Mouse (Mus musculus) left cerebral cortex, adult 9 months (tissue): ENCODE measurements at regions not wholly inside any gene's neighbourhood (a gene's known extent, or its start where the extent isn't known, plus 50 kb on each side); places are given as distances from the start of the nearest gene placed in this dataset.

Source experiments
- DNase-seq, 2 experiments: peaks; one replicate each; pipeline ENCODE4 v3.0.0; 2022; ENCODE audit warnings: low spot score in 2 of 2

DNA sequence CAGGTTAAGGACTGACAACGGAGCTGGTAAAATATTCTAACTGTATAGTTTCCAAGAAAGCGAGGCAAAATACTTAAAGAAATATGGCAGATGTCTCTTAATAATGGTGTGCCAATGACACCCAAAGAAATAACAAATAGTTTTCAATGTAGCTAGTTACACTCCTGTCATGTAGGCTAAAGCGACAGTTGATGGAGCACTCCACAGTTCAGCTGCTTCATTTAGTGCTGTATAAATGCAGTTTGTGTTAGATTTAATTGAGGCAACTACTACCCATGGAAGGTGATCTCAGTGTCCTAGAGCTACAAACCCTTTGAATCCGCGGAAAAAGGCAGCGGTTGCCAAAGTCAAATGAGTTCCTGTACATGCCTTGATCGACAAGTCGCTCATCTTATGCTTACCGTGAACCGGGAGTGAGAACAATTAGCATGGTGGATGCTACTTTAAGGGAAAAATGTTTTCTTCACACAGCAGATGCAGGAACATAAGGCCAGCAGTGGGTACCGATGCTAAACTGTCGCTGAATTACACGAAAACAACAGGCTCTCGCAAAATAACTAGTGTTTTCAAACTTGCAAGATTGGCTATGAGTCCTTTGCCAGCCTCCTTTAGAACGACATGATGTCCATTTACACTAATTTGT, 961.4 kb downstream of the Mat2b start:
- peak in 1 of 2 experiments; percentile 8 for DNase-seq

DNA sequence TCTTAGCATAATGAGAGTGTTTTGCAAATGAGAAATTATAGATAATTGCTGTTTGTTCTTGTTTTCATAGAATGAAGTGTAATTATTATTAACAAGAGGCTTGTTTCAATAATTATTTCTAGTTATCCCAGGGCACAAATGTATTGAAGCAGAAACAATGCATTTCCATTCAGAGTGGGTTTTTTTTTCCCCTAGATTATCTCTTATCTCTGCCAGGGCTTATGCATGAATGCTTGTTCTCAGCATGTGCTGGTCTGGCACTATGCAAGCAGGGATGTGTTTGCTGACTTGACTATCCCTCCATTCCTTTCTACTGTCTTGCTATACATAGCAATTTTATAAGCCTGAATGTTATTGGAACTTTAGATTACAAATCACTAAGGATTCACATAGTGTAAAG, 971.4 kb downstream of the Mat2b start:
- no peak for DNase-seq

DNA sequence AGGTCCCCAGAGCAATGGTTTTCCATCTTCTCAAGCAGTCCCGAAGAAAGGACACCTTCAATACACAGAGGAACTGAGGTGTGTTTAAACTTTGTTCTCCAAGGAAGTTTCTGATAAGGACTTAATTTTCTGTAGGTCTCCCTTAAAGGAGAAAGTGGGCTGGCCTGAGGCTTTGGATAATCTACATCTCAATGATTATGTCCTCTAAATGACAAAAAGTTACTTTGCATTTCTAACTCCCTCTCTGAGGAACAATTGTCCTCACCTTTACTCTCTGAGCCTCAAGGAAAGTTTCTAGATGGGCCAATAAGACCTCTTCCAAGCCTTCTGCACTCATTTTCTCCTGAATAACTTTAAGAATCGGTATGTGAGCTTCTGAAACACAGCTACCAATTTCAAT, 1016.5 kb downstream of the Mat2b start:
- DNase-seq, result no peak

DNA sequence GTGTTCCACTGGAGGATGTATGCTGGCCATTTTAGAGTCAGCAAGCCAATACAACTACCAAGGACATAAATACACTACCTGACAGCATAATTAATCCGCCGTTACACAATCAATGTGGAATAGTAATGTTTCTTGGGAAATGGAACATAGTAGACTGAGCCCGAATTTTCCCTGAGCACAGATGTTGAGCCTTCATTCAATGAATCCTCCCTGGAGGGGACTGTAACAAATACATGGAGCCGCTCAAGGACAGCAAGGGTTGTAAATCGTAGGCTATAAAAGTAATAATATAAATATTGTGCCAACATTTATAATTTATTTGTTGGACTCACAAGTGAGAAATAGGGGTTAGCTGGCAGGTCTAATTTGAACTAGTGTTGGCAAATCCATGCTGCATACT, 1041.4 kb downstream of the Mat2b start:
- no peak for DNase-seq

DNA sequence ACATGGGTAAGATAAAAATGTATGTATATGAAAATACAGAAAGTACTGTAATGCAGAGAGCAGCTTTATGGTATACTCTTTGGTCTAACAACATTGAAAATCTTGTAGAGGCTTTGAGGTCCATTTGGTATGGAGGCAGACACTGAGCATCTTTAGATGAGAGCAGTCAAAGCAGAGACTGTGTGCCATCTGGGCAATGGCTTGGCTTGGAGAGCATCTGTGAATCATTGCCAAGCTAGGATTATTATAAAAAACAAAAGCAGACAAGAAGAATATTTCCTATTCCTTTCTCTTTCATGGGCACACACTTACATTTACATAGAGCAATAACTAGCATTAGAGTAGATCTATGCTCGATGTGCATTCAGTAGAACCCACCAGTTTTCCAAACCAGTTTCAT, 1075.6 kb downstream of the Mat2b start:
- DNase-seq, result no peak

DNA sequence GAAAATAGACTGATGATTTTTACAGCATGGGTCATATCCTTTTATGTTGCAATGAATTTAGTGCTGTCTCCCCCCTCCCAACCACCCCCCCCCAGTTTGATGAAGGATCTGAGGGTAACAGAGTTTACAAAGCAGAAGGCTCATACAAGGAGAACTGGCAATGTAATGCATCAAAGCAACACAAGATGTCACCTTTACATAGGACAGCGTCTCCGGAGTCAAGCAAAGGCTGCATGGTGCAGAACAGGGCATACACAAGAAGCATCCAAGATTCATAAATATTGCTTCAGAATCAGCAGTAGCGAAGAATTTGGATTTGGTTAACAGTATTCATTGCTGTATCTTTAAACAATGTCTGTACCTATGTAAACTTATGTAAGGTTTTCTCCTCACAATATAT, 1079.2 kb downstream of the Mat2b start:
- peak in 1 of 2 experiments; percentile 5 for DNase-seq

DNA sequence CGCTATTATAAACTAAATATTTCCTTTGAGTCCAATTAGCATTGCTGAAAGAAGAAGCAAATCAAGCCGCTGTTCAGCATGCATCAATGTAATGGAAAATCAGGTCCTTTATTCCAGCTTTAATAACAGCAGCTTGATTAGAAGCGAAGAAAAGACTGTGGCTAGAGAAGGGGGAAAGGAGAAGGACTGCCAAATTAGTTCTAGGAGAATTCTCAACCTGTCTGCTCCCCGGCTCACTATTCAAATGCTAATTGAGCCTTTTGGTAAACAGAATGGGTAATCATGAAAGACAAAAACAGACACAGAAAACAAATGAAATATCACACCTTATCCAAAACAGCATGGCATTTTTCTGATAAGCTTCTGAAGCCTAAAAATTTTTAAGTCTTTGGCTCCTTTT, 1098.5 kb downstream of the Mat2b start:
- DNase-seq, result no peak

DNA sequence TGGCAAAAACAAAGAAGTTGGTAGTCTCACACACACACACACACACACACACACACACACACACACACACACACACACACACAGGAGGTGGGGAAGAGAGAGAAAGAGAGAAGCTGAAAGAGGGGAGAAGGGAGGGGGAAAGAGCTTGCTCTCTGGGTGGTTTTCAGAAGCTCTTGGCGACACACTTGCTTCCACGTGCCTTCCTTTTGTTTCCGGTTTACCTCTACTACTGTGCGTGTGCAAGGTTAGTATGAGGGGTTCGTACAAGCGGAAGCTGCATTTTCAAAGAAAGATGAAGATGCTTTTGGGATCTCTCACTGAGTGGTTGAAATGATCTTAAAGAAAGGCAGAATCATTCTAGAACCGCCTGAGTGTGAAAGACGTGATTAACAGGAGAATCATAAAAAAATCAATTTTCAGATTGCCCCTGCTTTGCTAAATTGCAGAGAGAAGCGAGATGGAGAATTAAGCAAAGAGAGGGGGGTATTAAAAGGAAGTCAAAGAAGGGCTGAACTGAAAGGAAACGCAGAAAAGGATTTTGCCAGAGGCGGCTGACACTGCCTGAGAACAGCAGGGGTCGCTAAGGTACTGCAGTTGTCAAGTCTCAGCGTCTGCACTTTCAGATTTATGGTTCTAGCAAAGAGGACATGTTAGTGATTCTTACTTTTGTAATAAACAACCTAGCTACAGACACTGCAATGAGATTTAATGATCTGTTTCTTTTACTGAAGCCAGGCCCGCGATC, 1106.2 kb downstream of the Mat2b start:
- DNase-seq, result peak in 1 of 2 experiments; percentile 82

DNA sequence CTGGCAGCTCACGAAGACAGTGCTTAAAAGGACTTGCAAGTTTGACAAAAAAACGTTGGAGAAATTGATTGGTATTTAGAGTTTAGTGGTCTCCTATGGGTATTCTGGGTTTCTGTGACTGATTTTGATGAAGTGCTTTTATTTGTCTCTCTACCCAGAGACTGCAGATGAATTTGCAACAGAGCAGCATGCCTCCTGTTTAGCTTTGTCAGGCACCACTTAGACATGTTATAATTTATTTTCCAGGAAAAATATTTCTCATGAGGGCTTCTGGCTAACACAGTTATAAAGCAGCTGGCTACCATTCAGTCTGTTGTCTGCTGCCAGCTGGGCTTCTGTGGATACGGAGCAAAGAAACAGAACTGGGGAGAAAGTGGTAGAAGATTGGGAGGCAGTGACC, 1136.7 kb downstream of the Mat2b start:
- no peak for DNase-seq

DNA sequence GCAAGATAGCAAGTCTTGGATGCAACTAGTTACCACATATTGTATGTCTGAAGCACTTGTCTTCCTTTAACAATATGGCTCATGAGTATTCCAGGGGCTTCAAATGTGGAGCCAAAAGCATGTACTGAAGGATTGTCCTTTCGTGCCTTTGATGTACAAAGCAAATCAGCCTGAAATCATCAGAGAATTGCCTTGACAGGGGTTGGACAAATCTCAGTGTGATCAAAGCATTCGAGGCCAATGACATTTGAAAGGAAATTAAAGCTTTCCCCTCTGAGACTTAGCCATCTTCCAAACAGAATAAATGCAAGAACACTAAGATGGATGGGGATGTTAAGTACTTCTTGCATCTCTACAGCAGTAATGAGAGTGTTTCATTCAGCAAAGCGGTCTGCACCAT, 1144.9 kb downstream of the Mat2b start:
- no peak for DNase-seq

DNA sequence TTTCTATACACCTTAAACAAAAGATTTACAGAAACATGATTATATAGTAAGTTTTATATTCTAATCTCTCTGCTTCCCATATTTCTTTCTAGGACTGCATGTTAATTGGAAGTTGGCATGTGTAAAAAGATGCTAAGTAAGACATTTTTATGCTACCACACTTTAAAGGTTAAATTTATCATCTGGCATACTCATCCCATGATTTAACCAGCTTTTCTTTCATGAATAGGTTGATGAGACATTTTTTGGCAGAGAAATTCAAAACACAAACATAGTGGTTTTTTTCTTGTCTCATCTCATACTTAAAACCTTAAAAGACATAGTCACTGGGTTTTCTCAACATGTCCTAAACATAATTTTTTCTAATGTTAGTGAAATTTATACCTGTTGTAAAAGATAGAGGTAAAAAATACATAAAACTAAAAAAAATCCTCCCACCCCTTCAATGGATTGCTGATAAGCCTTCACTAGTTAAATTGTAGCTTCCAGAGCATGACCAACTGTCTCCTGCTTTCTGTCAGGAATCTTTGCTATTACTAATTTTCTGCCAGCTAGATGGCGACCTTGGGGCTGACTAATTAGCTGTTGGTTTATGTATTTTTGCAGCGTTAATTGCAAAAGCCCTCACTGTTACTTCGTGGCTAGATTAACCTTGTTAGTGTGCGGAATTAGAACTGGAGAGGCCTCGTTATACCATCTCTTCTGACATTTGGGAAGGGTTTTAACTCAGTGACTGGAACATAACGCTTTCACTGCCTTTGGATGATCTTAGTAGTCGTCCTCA, 1169.9 kb downstream of the Mat2b start:
- DNase-seq, result no peak

DNA sequence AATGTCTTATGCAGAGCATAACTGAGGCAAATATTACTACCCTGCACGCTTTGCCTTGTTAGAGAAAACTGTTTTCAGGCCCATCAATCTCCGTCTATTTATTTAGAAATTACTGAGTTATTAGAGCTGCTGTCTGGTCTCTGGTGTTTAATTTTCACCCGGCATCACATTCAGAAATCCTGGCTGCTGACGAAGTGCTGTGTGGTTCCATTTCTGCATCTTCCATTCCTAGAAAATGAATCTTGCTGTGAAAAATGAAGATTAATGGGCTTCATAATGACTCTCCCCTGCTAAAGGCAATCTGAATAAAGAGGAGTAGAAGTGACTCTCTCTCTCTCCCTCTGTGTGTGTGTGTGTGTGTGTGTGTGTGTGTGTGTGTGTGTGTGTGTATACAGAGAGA, 1199.8 kb downstream of the Mat2b start:
- DNase-seq, result no peak

DNA sequence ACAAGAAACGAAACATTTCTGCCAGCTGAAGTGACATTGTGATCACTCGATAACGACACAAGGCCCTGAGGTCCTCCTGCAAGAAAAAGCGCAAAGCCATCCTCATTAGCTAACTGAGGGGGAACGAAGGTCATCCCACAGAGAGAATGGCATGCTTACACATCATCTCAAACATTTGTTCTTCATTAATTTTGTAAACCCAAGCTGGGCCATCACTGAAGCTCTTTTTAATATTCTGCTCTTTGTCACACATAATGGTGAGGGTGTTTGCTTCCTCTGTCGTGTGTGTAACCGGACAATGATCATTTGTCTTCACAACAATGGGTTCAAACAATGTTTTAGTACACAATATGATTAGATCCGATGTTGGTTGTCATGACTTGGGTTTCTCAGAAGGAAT, 1217.9 kb downstream of the Mat2b start:
- DNase-seq, result no peak

DNA sequence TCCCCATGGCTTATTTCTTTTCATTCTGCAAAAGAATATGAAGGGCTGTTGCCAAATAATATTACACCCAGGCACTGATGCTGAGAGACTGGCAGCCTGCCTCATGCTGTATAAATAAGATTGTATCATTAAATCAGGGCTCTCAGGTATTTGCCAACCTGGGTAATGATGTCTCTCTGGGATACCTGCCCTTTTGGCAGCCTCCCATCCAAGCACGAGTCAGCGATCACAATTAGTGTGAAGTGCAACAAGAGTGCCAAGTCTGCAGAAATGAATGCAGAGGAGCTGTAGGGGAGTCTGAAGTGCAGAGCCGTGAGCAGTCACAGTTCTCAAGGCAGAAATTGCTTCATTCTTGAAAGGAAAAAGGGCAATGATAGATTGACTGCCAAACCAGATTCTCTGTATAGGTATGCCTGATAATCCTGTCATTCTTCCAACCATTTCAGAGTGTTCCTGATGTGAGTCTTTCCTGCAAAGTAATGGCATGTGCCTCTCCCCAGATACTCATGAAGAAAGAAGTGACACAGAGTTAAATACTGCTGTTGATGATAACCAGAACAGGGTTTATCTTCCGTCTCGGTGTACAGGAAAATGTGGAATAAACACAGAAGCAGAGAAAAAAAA, 1241.6 kb downstream of the Mat2b start:
- DNase-seq, result no peak

DNA sequence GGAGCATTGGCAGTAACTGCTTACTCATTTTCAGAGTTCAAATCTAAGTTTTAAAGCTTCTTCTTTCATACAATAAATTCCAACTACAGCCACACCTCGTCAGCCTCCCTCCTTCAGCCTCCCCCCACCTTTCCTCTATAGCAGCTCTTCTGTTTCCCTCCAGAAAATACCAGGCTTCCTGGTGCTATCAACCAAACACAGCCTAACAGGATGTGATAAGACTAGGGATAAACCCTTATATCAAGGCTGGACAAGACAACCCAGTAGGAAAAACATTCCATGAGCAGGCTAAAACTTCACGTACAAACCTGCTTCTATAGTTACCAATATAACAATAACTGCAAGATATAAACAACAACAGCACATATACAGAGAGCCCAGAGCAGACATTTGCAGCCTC, 1248.6 kb downstream of the Mat2b start:
- DNase-seq, result no peak

DNA sequence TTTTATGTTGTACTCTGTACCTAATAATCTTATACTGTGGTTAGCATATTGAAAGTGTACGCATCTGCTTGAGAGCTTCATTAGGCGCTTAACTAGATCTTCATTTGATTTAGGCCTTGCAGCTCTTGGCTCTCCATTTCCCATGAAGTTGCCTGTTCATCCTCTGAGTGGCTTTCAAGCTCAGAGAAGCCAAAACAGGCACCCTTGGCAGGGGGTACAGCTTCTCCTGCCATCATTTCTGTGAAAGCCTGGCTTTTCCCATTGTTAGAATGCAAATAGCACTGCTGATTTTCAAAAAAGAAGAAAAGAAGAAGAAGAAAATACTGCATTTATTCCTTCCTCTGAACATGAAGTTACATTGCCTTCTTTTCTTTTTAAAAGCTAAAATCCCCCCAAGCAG, 1283.3 kb downstream of the Mat2b start:
- DNase-seq, result no peak

DNA sequence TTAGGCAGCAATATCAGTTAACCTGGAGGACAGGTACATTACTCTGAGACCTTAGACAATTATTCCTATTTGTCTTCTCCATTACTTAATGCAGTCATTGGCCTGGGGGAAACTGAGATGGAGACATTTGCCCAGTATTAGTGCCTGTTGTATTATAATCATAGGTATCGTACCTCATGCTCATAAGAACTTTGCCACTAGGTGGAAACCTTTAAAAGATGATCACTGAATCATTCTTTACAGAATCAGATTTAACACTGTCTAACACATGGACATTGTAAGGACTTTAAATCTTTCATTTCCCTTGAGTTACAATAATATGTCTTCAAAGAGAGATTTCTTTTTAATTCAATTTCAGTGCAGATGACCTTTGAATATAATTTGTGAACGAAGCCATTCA, 1283.8 kb downstream of the Mat2b start:
- no peak for DNase-seq

DNA sequence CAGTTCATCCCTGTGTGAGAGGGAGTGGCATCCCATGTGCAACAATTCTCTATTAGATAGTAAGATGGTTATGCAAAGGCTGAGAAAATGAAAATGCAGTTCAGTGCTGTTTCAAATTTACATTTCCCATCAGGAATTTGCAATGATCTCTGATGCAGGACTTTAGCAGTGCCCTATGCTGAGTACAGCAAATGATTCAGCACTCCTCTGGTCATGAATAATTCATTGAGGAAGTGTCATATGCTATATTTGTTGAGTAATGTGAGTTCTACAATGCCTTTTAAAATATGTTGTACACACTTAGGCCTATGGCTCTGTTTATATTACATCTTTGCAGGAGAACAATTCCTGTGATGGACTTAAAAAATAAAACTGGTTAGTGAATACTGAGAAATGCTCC, 1330.2 kb downstream of the Mat2b start:
- no peak for DNase-seq

DNA sequence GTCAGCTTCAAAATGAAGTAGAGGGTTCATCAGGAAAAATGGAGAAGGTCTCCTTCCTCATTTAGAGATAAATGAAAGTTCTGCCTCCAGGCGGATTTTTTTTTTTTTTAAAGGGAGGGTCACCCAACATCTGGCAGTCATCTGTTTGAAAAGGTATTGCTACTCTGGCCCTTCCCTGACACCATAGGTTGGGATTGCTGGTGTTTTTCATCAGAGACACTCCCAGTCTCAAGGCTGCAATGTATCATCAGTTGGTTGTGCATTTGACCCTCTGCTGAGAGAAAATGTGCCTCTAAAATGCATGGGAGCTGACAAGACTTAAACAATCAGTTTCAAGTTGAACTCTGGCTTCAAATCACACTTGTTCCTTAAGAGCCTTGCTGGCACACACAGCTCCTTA, 1344.4 kb downstream of the Mat2b start:
- DNase-seq, result no peak
